Mouse (Mus musculus): Measurements from ENCODE around the gene Fam229b.

Gene Fam229b

DNA sequence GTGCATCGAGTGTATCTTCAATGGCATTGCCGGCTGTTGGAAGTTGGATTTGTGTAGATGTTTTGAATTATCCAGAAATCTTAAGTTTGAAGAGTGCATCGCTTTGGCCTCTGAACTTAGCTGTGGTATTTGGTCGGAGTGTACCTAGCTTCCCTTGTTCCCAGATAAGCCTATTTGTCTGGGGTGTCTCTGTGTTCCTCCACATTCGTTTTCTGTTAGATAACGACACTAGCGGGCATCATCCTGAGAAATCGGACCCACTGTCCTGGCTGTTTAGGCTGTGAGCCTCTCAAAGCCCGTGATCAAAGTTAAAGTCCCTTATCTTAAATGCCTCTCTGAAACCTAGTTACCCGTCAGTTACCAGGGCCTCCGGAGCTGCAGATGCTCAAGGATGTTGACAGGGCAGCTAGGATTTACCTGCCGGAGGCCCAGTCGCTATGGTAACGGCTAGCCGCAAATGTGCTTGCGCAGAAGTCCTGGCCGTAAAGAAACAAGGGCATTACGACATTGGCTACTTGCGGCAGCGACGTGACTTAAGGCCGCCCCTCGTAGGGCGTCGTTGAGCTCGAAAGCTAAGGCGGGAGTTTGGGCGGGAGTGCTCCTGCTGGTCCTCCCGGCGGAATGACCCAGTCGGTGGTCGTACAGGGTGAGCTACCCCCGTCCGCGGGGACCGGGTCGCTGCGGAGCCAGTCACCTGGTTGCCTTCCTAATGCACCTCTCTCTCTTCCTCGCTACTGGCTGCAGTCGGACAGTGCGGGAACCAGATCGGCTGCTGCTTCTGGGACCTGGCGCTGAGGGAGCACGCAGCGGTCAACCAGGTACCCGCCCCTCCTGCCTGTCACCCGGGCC is at the start of gene Fam229b, which contains the start of gene Tube1:
Gene Fam229b, minus strand, starts transcription at position 453 of the 849 bp plus-strand sequence.
Gene Tube1, plus strand, starts transcription at position 515 of the 849 bp plus-strand sequence.
- DNase-seq (ENCODE audit: low spot score in 2 of 2): peak; percentile 90 to 91

DNA sequence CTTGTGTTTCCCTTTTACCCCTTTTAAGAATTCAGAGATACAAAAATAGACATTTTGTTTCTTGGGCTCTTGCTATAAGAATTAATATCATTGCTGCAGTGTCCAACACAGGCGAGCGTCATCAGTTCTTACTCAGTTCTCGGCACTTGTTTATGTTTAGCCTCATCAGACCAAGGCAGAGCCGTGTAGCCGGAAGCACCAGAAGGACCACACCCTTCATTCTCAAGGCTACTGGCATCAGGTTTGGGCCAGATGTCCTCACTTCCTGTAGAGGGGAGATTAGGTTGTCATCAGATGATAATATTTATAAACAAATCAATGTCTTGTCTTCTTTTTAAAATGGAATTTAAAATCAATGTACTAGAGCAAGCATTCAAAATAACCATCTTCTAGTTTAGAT is 43.3 kb upstream of the Fam229b start:
- no peak for DNase-seq (ENCODE audit: low spot score in 2 of 2)

DNA sequence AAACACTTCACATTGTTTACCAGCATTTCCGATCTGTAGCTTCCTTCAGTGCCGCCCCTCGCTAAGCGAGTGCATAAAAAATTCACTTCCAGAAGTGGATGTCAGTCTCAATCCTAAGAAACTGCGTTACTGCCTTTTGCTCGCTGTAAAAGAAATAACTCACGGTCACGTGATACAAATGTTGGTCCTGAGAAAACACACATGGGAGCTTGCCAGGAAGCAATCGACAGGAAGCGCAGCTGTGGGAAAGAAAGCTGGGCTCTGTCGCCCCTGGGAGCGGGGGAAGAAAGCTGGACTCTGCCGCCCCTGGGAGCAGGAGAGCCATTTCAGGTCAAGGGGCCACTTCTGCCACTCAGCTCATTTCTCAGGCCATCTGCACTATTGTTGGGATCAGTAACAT is 39.4 kb upstream of the Fam229b start:
- peak in 1 of 2 experiments; percentile 54 for DNase-seq (ENCODE audit: low spot score in 2 of 2)

DNA sequence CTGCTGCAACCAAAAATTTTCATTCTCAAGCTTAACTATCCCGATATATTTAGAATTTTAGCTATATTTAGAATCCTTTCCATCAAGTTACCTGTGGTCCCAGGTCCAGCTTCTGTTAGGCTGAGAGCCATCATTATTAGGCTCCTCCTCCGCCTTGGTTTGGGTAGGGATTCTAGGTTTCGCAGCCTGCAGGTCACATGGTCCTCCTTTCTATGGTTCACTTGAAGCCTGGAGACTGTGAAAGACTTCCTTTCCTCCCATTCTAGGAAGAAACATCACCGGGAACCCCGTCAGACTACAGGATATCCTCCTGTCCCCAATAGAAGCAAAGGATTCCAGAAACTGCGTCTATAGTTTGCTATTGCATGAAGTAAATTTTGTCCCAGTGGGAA is 38.8 kb upstream of the Fam229b start:
- DNase-seq (ENCODE audit: low spot score in 2 of 2): no peak

DNA sequence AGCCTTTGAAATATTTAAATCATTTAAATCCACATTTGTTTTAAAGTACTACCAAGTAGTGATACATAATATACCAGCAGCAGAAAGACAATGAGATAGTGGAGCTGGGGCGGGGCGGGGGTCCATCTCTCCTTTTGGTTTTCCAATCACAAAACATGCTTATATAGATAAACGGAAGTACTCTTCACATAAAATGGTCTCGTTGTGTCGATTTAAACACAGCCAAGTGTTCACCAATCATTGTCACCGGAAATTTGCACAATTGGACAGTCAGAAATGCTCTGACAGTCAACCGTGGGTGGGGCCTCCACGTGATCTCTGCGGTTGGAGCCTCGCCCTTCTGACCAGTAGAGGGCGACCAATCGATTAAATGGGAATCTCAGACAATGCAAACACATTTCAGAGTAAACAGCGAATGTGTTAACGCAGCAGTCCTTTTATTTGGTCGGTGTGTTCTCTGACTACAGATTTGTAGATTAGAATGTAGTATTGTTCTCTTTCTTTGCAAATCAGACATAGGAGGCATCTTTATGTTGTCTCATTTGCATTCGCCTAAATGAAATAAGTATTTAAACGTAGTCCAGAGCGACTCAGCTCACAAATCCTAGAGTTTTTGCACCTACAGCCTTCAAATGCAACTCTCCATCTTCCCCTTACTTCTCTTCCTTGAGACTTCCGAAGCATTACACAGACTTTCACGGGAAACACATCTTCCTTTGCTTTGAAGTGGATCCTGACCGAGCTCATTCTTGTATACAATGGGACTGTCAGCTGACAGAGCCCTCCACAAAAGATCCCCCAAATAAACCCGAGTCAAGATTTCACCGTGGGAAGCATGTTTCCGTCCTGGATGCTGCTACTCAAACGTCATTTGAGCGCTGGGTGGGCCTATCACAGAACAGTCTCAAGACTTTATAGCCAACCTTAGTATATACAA is 38.2 kb upstream of the Fam229b start:
- DNase-seq (ENCODE audit: low spot score in 2 of 2): peak; percentile 84 to 89

DNA sequence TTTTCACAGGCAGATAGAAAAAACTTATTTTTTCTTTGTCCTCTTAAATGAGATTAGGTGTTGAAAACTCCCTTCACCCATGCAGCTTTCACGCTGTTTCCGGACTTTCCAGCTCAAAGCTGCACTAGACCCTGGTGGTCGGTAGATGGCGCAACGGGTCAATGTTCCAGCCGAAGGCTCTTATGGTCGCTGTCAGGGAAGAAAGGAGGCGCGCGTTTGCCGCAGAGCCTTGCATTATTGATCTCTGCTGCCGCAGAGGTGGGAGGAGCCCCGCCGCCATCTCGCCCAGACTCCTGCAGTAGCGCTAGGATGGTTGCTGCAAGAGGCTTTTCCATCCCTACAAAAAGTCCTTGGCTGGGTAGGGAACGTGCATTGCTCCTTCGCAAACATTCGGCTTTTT is 37.4 kb upstream of the Fam229b start:
- peak; percentile 84 to 91 for DNase-seq (ENCODE audit: low spot score in 2 of 2)

DNA sequence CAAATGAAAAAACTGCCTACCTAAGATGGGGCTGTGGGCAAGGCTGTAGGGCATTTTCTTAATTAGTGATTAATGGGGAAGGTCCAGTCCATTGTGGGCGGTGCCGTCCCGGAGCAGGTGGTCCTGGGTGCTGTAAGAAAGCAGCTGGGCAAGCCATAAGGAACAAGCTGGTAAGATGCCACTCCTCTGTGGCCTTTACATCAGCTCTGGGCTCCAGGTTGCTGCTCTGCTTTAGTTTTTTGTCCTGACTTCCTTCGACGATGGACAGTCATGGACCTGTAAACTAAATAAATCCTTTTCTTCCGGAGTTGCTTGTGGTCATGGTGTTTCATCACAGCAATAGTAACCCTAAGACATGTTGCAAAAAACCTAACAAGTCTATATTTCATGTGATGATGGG is 37.0 kb upstream of the Fam229b start:
- no peak for DNase-seq (ENCODE audit: low spot score in 2 of 2)

DNA sequence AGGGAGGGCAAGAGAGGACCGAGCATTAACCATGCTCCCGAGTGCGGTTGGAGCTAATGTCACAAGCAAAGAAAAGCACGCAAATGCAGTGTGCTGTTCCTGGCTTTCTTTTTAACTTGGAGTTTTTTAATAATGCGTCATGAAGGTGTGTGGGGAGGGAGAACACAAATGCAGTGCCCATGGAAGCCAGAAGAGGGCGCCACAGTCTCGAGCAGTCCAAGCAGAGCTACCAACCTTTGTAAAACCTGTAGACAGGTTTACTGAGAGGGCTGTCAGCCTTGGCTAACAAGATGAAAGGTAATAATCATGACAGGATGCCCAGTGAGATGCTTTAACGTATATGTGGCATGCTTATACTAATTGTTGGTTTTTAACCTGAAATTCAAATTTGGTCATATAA is 36.5 kb upstream of the Fam229b start:
- DNase-seq (ENCODE audit: low spot score in 2 of 2): peak in 1 of 2 experiments; percentile 65

DNA sequence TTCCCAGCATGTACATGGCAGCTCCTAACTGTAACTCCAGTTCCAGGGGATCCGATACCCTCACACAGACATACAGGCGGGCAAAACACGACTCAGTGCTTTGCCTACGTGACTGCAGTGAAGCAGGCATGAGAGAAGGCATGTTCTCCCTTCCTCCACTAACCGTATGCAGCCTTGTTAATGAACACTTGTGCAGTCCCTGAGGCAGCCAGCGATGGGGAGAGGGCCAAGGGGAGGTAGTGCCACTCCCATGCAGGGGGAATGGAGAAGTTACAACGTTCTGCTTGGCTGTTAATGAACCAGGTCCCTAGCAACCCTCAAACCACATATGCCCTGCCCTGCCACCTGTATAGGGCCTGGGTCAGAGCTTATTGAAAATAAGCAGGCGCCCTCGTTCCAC is 35.9 kb upstream of the Fam229b start:
- DNase-seq (ENCODE audit: low spot score in 2 of 2): no peak

DNA sequence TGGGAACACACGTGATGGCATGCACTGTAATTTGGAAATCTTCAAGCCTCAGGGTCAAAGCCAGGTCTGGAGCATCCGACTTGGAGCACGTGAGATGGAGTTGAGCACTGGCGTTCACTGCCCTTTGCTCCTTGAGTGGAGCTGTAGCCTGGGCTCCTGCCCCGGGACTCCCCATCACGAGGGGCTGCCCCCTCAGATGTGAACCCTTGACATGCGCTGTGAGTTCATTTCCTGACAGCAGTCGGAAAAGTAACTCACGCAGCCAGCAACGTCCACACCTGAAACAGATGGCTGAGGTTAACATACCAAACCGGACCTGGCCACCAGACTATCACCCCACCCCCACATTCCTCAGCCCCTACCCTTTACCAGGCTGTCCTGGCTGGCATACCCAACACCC is 33.9 kb upstream of the Fam229b start:
- DNase-seq (ENCODE audit: low spot score in 2 of 2): no peak

DNA sequence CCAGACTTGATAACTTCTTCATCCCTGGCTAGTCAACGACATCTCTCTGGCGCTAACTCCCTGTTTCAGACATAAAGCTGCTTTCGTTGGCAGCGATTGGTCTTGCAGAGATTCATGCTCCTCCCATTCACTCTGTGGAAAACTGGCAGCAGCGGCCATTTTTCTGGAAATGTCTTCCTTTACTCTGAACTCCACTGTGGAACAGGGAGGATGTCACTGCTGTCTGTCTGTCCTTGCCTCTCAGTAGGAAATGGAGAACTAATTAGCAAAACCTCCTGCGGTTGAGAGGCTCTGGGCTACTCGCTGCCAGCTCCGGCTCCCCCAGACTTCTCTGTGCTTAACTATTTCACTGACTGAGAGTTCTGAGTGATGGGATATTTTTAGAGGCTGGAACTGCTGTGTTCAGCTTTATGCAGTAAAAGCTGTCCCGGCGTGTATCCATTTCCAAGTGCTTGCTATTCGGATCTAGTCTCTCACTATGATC is 32.0 kb upstream of the Fam229b start:
- DNase-seq (ENCODE audit: low spot score in 2 of 2): peak in 1 of 2 experiments; percentile 60

DNA sequence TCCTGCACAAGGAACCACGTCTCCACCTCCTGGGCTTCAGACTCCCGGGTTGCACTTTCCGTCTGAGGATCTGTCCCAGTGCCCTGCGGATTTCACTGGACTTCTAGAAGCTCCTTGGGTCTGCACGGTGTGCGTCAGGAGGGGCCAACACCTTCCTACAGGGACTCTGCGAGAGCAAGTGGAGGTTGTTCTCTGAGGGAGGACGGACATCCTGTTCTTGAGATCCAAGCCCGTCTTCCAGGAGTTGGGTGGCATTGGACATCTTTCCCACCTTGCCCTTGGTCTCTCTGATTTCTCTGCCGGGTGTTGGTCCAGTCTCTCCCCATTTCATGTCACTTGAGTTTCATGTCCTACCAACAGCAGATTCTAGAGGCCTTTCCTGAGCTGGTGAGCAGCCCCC is 30.0 kb upstream of the Fam229b start, which contains the start of gene Ccn6:
Gene Ccn6, minus strand, starts transcription at position 101 of the 400 bp plus-strand sequence.
- DNase-seq (ENCODE audit: low spot score in 2 of 2): no peak

DNA sequence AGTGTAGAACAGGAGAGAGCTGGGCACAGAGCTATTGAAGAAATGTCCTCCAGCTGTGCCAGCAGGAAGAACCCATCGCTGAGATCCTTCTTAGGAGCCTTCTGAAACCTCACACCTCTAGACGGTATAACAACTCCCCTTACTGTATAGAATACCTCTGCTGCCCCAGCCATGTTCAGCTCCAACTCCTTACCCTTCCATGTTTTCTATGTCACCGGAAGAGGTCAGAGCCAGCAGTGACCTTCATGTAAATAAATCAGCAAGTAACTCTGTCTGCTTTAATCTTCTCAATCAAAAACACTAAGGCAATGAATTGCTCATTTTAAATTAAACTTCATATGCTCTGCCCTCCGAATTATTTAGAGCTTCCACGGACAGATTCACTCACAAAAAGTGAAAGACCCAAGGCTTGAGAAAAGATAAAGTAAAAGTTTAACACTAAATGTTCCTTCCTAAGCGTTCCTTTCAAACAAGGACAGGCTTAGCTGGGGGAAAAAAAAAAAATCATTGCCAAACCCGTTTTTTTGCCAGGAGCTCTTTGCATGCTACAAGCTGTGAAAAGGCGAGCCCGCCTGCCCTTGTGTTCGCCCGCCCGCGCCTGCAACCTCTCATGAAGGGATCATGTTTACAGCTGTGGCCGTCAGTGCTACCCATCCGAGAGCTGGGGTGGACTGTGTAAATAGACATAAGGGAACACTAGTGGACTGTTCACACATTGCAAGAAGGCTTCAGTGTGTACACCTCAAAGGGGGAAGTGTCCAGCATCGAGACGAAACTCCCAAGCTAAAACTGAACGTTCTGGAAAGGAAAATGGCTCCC is 29.2 kb upstream of the Fam229b start:
- no peak for DNase-seq (ENCODE audit: low spot score in 2 of 2)

DNA sequence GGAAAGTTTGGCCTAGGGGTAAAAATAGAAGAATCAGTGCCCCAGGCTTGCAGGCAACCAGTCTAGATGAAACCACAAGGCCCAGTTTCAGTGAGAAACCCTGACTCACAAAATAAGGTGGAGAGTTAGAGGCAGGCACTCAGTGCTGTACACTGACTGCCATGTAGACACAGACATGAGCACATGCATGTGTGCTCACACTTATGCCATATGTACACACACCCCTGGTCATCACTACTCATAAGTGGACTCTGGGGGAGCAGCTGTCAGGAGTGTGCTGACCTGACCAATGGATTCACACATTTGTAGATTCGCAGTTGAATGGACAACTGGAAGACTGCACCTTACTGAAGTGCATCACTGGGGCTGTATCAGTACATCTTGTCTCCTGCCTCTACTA is 27.7 kb upstream of the Fam229b start:
- DNase-seq (ENCODE audit: low spot score in 2 of 2): no peak

DNA sequence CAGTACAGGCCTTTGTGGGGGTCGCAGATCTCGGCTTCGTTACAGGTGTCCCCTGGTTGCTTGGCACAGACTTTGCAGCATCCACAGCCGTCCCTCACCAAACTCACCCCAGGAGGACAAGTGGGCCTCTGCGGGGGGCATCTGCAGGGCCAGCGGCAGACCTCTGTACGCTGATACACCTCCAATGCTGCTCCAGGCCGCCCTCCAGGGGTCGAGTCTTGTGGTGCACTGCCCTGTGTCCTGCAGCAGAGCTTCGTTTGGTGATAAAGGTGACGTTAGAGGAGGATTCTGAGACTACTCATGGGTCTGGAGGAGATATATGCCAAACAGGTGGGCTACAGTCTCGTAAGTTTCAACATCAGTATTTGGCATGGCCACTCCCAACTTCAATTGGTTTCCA is 24.6 kb upstream of the Fam229b start:
- DNase-seq (ENCODE audit: low spot score in 2 of 2): no peak

DNA sequence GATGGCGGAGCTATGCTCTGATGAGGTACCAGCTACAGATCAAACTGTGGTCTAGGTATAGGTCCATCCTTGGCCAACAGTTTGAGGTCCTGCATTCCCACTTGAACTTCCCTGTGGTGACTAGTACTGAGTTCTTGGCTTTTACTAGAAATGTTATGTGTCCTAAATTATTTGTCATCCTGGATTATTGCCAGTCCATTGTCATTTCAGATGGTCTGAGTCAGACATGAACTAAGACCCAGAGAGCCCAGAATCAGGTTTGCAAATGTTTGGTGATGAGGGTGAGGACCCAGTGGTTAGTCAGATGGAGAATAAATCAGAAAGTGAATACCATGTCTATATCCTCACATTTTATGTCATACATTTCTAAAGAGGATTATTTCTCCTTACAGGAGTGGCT is 23.6 kb upstream of the Fam229b start:
- DNase-seq (ENCODE audit: low spot score in 2 of 2): no peak

DNA sequence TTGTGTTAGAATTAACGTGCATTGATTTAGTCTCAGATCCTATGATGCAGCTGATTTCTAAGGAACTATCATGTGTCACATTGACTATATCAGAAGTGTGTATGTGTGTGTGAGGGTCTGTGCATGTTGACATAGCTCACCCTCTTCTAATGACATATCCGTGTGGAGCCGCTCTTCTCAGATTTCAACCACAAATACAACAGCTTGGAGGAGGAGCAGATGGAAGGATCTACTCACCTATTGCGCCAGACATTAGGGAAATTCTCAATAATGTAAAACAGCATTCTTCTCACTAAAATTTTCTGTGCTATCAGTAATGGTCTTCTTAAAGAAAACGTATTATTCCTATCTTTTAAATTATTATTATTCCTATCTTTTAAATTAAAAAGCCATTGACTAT is 23.0 kb upstream of the Fam229b start:
- DNase-seq (ENCODE audit: low spot score in 2 of 2): no peak

DNA sequence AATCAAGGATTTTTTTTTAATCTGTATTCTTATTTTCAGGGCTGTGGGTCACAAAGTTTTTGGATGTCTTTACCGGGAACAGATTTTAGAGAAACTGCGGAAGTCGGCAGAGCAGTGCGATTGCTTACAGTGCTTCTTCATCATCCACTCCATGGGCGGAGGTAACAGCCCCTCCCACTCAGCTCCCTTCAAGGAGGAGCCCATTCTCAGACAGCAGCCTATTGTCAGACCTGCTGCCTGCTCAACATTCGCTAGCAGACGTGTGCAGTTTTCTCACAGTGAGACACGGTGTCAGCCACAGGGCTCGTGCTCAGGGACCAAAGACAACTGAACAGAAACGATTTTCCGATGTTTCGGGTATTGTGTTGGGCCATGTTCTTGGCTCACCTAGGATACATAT is 8.5 kb upstream of the Fam229b start:
- DNase-seq (ENCODE audit: low spot score in 2 of 2): no peak

DNA sequence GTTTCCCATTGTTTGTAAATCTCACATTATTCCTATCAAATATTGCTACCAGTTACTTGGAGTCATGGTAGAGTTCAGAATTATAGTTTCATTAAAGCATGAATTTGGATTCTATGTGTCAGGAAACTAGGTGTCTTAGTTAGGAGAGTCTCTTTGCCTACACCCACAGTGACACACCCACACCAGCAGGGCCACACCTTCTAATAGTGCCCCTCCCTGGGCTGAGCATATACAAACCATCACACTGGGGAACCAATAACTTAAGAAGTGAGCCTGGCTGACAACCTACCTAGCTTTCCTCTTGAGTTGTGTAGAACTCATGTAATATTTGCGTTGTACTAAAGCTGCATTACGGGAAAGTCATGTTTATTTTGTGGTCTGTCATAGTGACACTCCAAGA is 7.7 kb upstream of the Fam229b start:
- DNase-seq (ENCODE audit: low spot score in 2 of 2): no peak

DNA sequence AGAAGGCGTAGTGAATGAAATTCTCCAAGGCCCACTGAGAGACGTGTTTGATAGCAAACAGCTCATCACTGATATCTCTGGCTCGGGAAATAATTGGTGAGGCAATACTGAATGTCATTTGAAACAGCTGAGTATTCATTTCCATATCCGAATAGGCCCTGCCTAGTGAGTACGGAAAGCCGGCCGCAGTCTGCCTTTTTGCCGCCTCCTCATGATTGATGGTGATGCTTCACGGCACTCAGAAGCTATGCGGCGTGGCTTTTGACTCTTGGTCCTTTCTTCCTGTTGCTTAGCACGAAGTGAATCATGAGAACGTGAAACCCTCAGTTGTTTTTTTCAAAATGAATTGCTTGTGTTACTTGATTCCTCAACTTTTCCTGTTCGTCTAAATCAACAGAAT is 7.1 kb upstream of the Fam229b start:
- no peak for DNase-seq (ENCODE audit: low spot score in 2 of 2)

DNA sequence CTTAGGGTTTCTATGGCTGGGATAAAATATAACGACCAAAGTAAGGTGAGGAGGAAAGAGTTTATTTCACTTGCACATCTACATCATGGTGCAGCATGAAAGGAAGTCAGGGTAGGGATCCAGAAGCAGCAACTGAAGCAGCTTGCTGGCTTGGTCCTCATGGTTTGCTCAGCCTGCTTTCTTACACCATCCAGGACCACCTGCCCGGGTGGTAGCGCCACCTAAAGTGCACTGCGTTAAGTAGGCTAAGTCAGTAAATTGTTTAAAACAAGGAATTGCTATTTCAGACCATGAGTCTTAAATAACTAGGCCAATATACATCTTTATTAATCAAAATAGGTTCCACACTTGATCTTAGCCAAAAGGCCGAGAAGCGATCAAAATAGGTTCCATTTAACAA is 5.0 kb upstream of the Fam229b start:
- DNase-seq (ENCODE audit: low spot score in 2 of 2): no peak

DNA sequence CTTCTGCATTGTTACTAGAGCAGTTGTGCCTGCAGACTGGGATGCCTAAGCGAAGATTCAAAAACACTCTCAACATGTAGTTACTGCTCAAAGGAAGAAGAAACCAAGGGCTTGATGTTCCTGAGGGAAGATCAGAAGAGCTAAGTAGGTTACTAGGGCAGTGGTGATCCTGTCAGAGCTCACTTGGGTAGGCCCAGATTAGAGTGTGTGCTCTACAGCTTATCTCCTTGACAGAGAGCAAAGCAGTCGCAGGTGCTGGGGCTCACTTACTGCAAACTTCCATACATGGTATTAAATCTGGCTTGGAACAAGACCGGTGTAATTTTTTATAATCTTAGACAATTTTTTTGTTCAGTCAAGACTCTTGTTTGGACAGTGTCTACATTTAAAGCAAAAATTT is 4.1 kb upstream of the Fam229b start:
- DNase-seq (ENCODE audit: low spot score in 2 of 2): no peak

Data from frontal cortex, postnatal 10 days (tissue).